Mouse (Mus musculus) liver, postnatal 0 days (tissue): Measurements from ENCODE around the gene Sipa1l3.

Experiments
- CTCF ChIP-seq: sonication (generic); IDR thresholded peaks from 2 replicates; pipeline ENCODE4 v1.5.1; 2016; ENCODE audit warnings: antibody characterized with exemption, low read depth
- EP300 ChIP-seq: IDR thresholded peaks from 2 replicates; pipeline ENCODE4 v1.6.1; 2016; ENCODE audit warnings: antibody characterized with exemption, low read depth, mild to moderate bottlenecking

DNA sequence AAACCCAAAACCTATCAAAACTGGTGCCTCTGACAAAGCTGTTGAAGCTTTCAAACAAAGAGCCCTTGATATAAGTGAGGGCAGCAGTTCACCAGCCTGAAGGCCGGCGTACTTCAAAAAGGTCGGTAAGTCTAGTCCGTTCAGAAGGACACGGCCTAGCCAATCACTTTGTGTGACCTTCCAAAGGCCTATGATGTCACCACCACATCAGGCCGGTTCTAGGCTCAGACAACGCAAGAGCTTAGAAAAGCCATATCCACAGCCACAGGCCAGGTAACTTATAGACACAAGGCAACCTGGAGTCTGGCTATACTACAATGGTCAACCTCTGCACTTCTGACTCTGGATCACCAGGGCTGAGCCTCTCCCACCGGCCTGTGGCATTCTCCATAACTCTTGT is 238.5 kb downstream of the Sipa1l3 start:
- TF ChIP-seq CTCF (no peak), EP300 (no peak)
